Mouse (Mus musculus) CH12.LX (cell line): Measurements from ENCODE around the gene March2. TPM values are rescaled to one million over a fixed set of nuclear protein-coding genes. Genes with fewer than 3 reads are reported as not detected.
A peak's percentile ranks its signal among the peaks of the same experiment; 100 is the strongest.

ENCODE experiments used
- DNase-seq: peaks from one replicate; pipeline ENCODE4 v3.0.0-alpha.2; 2013; ENCODE audit errors: extremely low read depth
- H3K27ac ChIP-seq: 2 replicates; pipeline ENCODE4 v1.5.1; 2012; ENCODE audit warnings: low read depth, mild to moderate bottlenecking, control low read depth, moderate library complexity; ENCODE audit not compliant: insufficient read depth
- H3K27me3 ChIP-seq: replicated peaks from 2 replicates; pipeline ENCODE3; 2012; ENCODE audit warnings: inconsistent platforms
- H3K36me3 ChIP-seq, 2 experiments: replicated peaks in 1 of 2; 2 replicates each; pipeline versions ENCODE3 to v1.6.1; 2012; ENCODE audit warnings: inconsistent platforms in 1 of 2, low read length in 1 of 2, mild to moderate bottlenecking in 1 of 2, mixed read lengths in 1 of 2, moderate library complexity in 1 of 2; ENCODE audit not compliant: control insufficient read depth in 1 of 2, insufficient read depth in 1 of 2
- H3K4me1 ChIP-seq, 2 experiments: 2 replicates each; pipeline ENCODE4 v1.6.1; 2012; ENCODE audit warnings: inconsistent platforms in 1 of 2, moderate library complexity in 1 of 2; ENCODE audit not compliant: insufficient read depth in 2 of 2, control insufficient read depth in 1 of 2
- H3K4me2 ChIP-seq: 2 replicates; pipeline ENCODE4 v1.6.1; 2012; ENCODE audit warnings: low read depth, mild to moderate bottlenecking, control low read depth; ENCODE audit not compliant: poor library complexity, insufficient read depth, severe bottlenecking
- H3K4me3 ChIP-seq, 3 experiments: fragments of 150-350 bp in 1 of 3; sonication (generic) in 1 of 3; replicated peaks in 1 of 3; 2 replicates each; pipeline versions ENCODE3 to v1.5.1; 2011 to 2012; ENCODE audit warnings: low read depth in 2 of 3, low read length in 2 of 3, mild to moderate bottlenecking in 2 of 3, moderate library complexity in 2 of 3, control low read depth in 1 of 3, improper control_type of control experiment in 1 of 3, inconsistent platforms in 1 of 3, mixed read lengths in 1 of 3; ENCODE audit not compliant: poor library complexity in 1 of 3
- H3K79me2 ChIP-seq: replicated peaks from 2 replicates; pipeline ENCODE4 v1.6.1; 2012; ENCODE audit warnings: mild to moderate bottlenecking, moderate library complexity; ENCODE audit not compliant: control insufficient read depth, poor library complexity, insufficient read depth, severe bottlenecking; ENCODE audit errors: extremely low read depth
- H3K9ac ChIP-seq: 2 replicates; pipeline ENCODE4 v1.6.1; 2012; ENCODE audit warnings: low read depth, mild to moderate bottlenecking, control low read depth, moderate library complexity; ENCODE audit not compliant: insufficient read depth
- H3K9me3 ChIP-seq: replicated peaks from 2 replicates; pipeline ENCODE3; 2012; ENCODE audit warnings: low read length, inconsistent platforms, mixed read lengths
- CHD1 ChIP-seq: IDR thresholded peaks from 2 replicates; pipeline ENCODE4 v1.6.1; 2012; ENCODE audit warnings: low read depth, low read length, improper control_type of control experiment, inconsistent platforms
- CHD2 ChIP-seq: IDR thresholded peaks from 2 replicates; pipeline ENCODE4 v1.6.1; 2011; ENCODE audit warnings: low read length, improper control_type of control experiment
- ELF1 ChIP-seq: IDR thresholded peaks from 2 replicates; pipeline ENCODE4 v1.6.1; 2014; ENCODE audit warnings: low read depth, mild to moderate bottlenecking, inconsistent platforms, low read length, improper control_type of control experiment
- EP300 ChIP-seq: IDR thresholded peaks from 2 replicates; pipeline ENCODE4 v1.6.1; 2011; ENCODE audit warnings: low read length, improper control_type of control experiment
- GABPA ChIP-seq: IDR thresholded peaks from 2 replicates; pipeline ENCODE4 v1.6.1; 2012; ENCODE audit warnings: low read depth, low read length, improper control_type of control experiment, inconsistent platforms; ENCODE audit not compliant: insufficient replicate concordance
- HCFC1 ChIP-seq: IDR thresholded peaks from 2 replicates; pipeline ENCODE4 v1.6.1; 2012; ENCODE audit warnings: low read depth, mild to moderate bottlenecking, inconsistent platforms, low read length, improper control_type of control experiment
- IRF4 ChIP-seq: IDR thresholded peaks from 2 replicates; pipeline ENCODE4 v1.6.1; 2014; ENCODE audit warnings: low read depth, mild to moderate bottlenecking, inconsistent platforms, low read length, improper control_type of control experiment
- JUN ChIP-seq: IDR thresholded peaks from 2 replicates; pipeline ENCODE4 v1.6.1; 2011; ENCODE audit warnings: low read depth, mild to moderate bottlenecking, low read length, improper control_type of control experiment, moderate library complexity; ENCODE audit not compliant: insufficient read depth
- JUND ChIP-seq: conservative IDR thresholded peaks from 2 replicates; pipeline ENCODE4 v1.6.1; 2011; ENCODE audit warnings: low read depth, low read length, improper control_type of control experiment
- KAT2A ChIP-seq: IDR thresholded peaks from 2 replicates; pipeline ENCODE4 v1.6.1; 2012; ENCODE audit warnings: low read length, improper control_type of control experiment, inconsistent platforms; ENCODE audit not compliant: insufficient replicate concordance
- NRF1 ChIP-seq: IDR thresholded peaks from 2 replicates; pipeline ENCODE4 v1.6.1; 2014; ENCODE audit warnings: low read depth, mild to moderate bottlenecking, inconsistent platforms, low read length, improper control_type of control experiment, moderate library complexity
- RAD21 ChIP-seq: IDR thresholded peaks from 2 replicates; pipeline ENCODE4 v1.6.1; 2011; ENCODE audit warnings: low read depth, mild to moderate bottlenecking, low read length, improper control_type of control experiment, moderate library complexity
- RCOR1 ChIP-seq: conservative IDR thresholded peaks from 2 replicates; pipeline ENCODE4 v1.6.1; 2012; ENCODE audit warnings: low read depth, mild to moderate bottlenecking, inconsistent platforms, low read length, improper control_type of control experiment
- SIN3A ChIP-seq: IDR thresholded peaks from 2 replicates; pipeline ENCODE4 v1.6.1; 2012; ENCODE audit warnings: low read length, improper control_type of control experiment, inconsistent platforms
- TBP ChIP-seq: conservative IDR thresholded peaks from 2 replicates; pipeline ENCODE4 v1.6.1; 2011; ENCODE audit warnings: low read depth, low read length, improper control_type of control experiment
- TCF12 ChIP-seq: IDR thresholded peaks from 2 replicates; pipeline ENCODE4 v1.6.1; 2014; ENCODE audit warnings: low read depth, mild to moderate bottlenecking, inconsistent platforms, low read length, improper control_type of control experiment
- UBTF ChIP-seq: IDR thresholded peaks from 2 replicates; pipeline ENCODE4 v1.6.1; 2012; ENCODE audit warnings: low read depth, mild to moderate bottlenecking, inconsistent platforms, low read length, improper control_type of control experiment, moderate library complexity
- USF2 ChIP-seq: conservative IDR thresholded peaks from 2 replicates; pipeline ENCODE4 v1.6.1; 2011; ENCODE audit warnings: low read depth, low read length, improper control_type of control experiment
- ZMIZ1 ChIP-seq: IDR thresholded peaks from 2 replicates; pipeline ENCODE4 v1.6.1; 2012; ENCODE audit warnings: low read depth, mild to moderate bottlenecking, inconsistent platforms, low read length, improper control_type of control experiment
- ZNF384 ChIP-seq: IDR thresholded peaks from 2 replicates; pipeline ENCODE4 v1.6.1; 2012; ENCODE audit warnings: low read depth, low read length, improper control_type of control experiment, inconsistent platforms
- dilution Hi-C: fragments of 300-500 bp; cut with MboI; formaldehyde crosslinking; loops from 2 replicates; pipeline ENCODE4 v1.14.3; 2020; ENCODE audit warnings: low sequenced_read_pairs; ENCODE audit not compliant: extremely low pct_unique_long_range_greater_than_20kb, extremely low pct_ligation_motif_present
- in situ Hi-C: fragments of 300-500 bp; cut with MboI; formaldehyde crosslinking; loops from 3 replicates; pipeline ENCODE4 v1.14.3; 2019; ENCODE audit warnings: low sequenced_read_pairs, low pct_ligation_motif_present, low pct_unique_long_range_greater_than_20kb, mixed read lengths
- polyA plus RNA-seq: library from polyadenylated mRNA; unstranded; fragments of >175 nt; gene quantifications from 2 replicates; pipeline ENCODE4 v1.2.1, GENCODE M21; 2012; ENCODE audit warnings: low read depth; ENCODE audit not compliant: insufficient read length
- total RNA-seq, 2 experiments: library from RNA; depleted of rRNA; stranded (reverse); fragments of 300-350 nt in 1 of 2; fragments of >200 nt in 1 of 2; gene quantifications; 2 replicates each; pipeline ENCODE4 v1.2.3; 2012 to 2014

Gene March2
- total and polyA plus RNA-seq, 3 experiments, result 9.2 to 12.2 (median 9.3) TPM

DNA sequence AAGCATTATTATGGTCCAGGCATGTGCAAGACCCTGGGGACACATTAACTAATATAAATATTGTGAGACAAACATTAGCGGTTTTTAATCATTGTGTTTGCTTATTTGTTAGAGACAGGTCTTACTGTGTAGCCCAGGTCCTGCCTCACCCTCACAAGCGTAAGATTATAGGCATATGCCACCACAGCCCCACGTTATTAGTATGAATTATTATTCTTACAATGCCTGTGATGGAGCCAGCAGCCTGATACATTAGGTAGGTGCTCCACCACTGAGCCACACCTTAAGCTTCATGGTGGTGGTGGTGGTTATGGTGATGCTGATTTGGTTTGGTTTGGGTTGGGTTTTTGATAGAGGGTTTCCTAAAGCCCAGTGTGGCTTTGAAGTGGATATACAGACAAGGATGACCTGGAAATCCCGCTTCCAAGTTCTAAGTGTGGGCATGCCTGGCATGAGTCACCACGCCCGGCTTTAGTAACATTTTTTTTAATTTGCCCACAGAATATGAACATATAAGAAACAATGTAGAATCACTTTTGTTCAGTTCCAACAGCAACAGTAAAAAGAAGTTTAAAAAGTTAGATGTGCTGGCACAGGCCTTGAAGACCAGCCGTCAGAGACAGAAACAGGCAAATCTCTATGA lies 1.4 kb upstream of the March2 start:
- in situ Hi-C loops (no loop called here), dilution Hi-C loops (no loop called here)
- no peak overlapping the region for H3K9ac ChIP-seq
- H3K27me3 ChIP-seq, result no peaks in the 10 kb centered on the region
- H3K36me3 ChIP-seq, result peaks cover 0 to 2% of the 10 kb centered on the region in 2 experiments
- peaks cover 0 to 8% of the 10 kb centered on the region in 2 experiments; a peak in 1 of 4 replicates for H3K4me1 ChIP-seq
- H3K4me2 ChIP-seq, result no peak overlapping the region
- H3K27ac ChIP-seq, result no peak overlapping the region
- no peak overlapping the region for H3K4me3 ChIP-seq
- no peak for DNase-seq
- H3K79me2 ChIP-seq, result no peaks in the 10 kb centered on the region
- TF ChIP-seq ELF1, result no peak
- no peak for TF ChIP-seq CHD1
- TF ChIP-seq KAT2A, result no peak
- TF ChIP-seq TCF12, result no peak
- TF ChIP-seq JUN, result no peak
- no peak for TF ChIP-seq RAD21
- TF ChIP-seq, all 38 proteins: peak for 0
- no peaks in the 10 kb centered on the region for H3K9me3 ChIP-seq

DNA sequence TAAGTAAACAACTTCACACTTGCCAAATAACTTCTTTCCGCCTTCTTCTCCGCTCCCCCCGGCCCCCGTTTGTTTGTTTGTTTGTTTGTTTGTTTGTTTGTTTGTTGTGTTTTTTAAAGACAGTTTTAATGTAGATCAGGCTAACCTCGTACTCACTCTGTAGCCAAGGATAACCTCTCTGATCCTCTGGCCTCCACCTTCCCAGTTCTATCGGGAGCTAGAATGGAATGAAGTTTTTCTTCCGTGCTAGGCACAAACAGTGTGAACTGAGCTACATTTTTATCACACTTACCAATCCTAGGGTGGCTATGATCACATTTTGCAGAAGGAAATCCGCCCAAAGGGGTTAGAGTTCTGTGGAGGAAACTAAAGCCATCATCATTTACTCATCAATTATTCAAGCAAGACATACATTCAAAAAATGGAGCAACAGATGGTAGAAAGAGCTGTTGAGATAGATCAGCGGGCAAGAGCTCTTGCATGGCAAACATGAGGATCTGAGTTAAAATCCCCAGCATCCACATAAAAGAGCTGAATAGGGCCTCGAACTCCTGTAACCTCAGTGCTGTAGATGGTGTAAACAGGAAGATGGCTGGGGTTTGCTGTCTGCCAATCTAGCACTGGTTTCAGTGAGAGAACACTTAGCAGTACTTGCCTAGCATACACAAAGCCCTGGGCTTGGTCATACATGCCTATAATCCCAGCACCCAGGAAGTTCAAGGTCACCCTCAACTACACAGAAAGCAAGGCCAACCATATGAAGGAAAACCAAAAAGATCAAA lies 665 bp upstream of the March2 start:
- H3K79me2 ChIP-seq, result no peaks in the 10 kb centered on the region
- peak overlapping the region in 1 of 3 experiments; percentile 81 for H3K4me3 ChIP-seq
- no peaks in the 10 kb centered on the region for H3K27me3 ChIP-seq
- H3K27ac ChIP-seq, result no peak overlapping the region
- H3K4me1 ChIP-seq, result peaks cover 0 to 8% of the 10 kb centered on the region in 2 experiments; a peak in 1 of 4 replicates
- H3K9ac ChIP-seq, result no peak overlapping the region
- dilution Hi-C loops, result no loop called here
- no peak overlapping the region for H3K4me2 ChIP-seq
- no peaks in the 10 kb centered on the region for H3K9me3 ChIP-seq
- H3K36me3 ChIP-seq, result peaks cover 0 to 2% of the 10 kb centered on the region in 2 experiments
- TF ChIP-seq IRF4 (no peak), SIN3A (no peak), UBTF (no peak), RAD21 (no peak), CHD1 (no peak), RCOR1 (no peak), HCFC1 (no peak), ZNF384 (no peak), GABPA (no peak), ZMIZ1 (no peak), TBP (no peak), CHD2 (no peak), JUND (no peak), NRF1 (no peak), EP300 (no peak), USF2 (no peak)
- TF ChIP-seq, all 38 proteins: peak for 0
- DNase-seq, result no peak
- in situ Hi-C loops, result no loop called here
